Mouse (Mus musculus) heart, adult 2 months (tissue): ENCODE results near the gene Cul1.

Experiments
- CTCF ChIP-seq: fragments of 200-600 bp; IDR thresholded peaks from 2 replicates; pipeline ENCODE4 v1.8.1; 2022; ENCODE audit warnings: antibody characterized with exemption, mild to moderate bottlenecking, moderate library complexity
- POLR2A ChIP-seq: fragments of 200-500 bp; IDR thresholded peaks from 2 replicates; pipeline ENCODE4 v1.6.1; 2011; ENCODE audit warnings: mild to moderate bottlenecking, low read depth, low read length, control low read depth; ENCODE audit not compliant: insufficient read depth

DNA sequence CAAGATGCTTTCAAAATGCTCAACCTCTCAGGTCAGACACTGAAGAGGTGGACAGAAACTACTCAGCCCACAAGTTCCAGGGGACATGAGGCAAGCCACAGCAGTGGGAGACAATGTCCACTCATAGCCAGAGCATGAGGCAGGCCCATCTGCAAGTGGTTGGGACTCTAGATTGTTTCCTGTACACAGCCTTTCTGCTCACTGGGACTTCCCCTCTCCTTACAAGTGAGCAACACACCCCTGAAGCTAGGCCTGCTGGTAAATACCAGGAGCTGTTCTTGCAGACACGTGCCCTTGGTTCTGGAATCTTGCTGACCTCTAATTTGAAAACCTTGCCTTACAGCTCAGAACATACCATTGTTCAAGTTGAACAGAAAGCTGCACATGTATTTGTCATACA lies 79.3 kb downstream of the Cul1 start:
- TF ChIP-seq POLR2A = no peak
- no peak for TF ChIP-seq CTCF
